Mouse (Mus musculus) bone marrow macrophage, adult 2 months (primary cell): ENCODE measurements at regions not wholly inside any gene's neighbourhood (a gene's known extent, or its start where the extent isn't known, plus 50 kb on each side); places are given as distances from the start of the nearest gene placed in this dataset.
"Not testable (repeated sequence)": the region's sequence is repeated elsewhere in the genome, so short reads cannot be mapped to it uniquely, and the experiment has no call there.

Experiments
- H3K27ac ChIP-seq: 2 replicates; pipeline ENCODE4 v1.5.1; 2012; ENCODE audit warnings: low read depth, low read length; ENCODE audit not compliant: insufficient read depth
- H3K4me1 ChIP-seq: 2 replicates; pipeline ENCODE4 v1.6.1; 2012; ENCODE audit warnings: low read length; ENCODE audit not compliant: control insufficient read depth, insufficient read depth
- H3K4me3 ChIP-seq: 2 replicates; pipeline ENCODE4 v1.5.1; 2012; ENCODE audit warnings: mild to moderate bottlenecking, low read length, moderate library complexity; ENCODE audit not compliant: insufficient read depth
- CTCF ChIP-seq: IDR thresholded peaks from 2 replicates; pipeline ENCODE4 v1.5.1; 2012; ENCODE audit warnings: low read depth, mild to moderate bottlenecking, low read length, moderate library complexity
- POLR2A ChIP-seq: IDR thresholded peaks from 2 replicates; pipeline ENCODE4 v1.6.1; 2012; ENCODE audit warnings: mild to moderate bottlenecking, low read depth, low read length, borderline replicate concordance

GRCm38 (mm10) chr1:137220226-137220625 lies 260.0 kb upstream of the Nr5a2 start:
- TF ChIP-seq CTCF (no peak), POLR2A (no peak)
- Histone ChIP-seq H3K27ac (no peak overlapping the region), H3K4me3 (no peak overlapping the region), H3K4me1 (no peaks in the 10 kb centered on the region)

- TF ChIP-seq POLR2A (no peak), CTCF (no peak)
- H3K27ac ChIP-seq, result no peak overlapping the region
- no peak overlapping the region for H3K4me3 ChIP-seq
- H3K4me1 ChIP-seq, result no peaks in the 10 kb centered on the region
Measured at GRCm38 (mm10) chr1:137218611-137219010, 258.4 kb upstream of the Nr5a2 start.

GRCm38 (mm10) chr1:137218096-137218495 lies 257.8 kb upstream of the Nr5a2 start:
- TF ChIP-seq CTCF (no peak), POLR2A (no peak)
- Histone ChIP-seq H3K4me3 (no peak overlapping the region), H3K27ac (no peak overlapping the region), H3K4me1 (no peaks in the 10 kb centered on the region)

- no peak overlapping the region for H3K4me3 ChIP-seq
- no peaks in the 10 kb centered on the region for H3K4me1 ChIP-seq
- TF ChIP-seq CTCF (no peak), POLR2A (no peak)
- H3K27ac ChIP-seq, result no peak overlapping the region
Measured at GRCm38 (mm10) chr1:137217206-137217605, 257.0 kb upstream of the Nr5a2 start.

- H3K4me1 ChIP-seq, H3K27ac ChIP-seq, H3K4me3 ChIP-seq: not testable (repeated sequence)
Measured at GRCm38 (mm10) chr1:137214328-137214727, 254.1 kb upstream of the Nr5a2 start.

- H3K4me3 ChIP-seq, result no peak overlapping the region
- H3K27ac ChIP-seq, result no peak overlapping the region
- no peaks in the 10 kb centered on the region for H3K4me1 ChIP-seq
- TF ChIP-seq POLR2A, result no peak
- no peak for TF ChIP-seq CTCF
Measured at GRCm38 (mm10) chr1:137213717-137214116, 253.5 kb upstream of the Nr5a2 start.

- no peaks in the 10 kb centered on the region for H3K4me1 ChIP-seq
- no peak overlapping the region for H3K4me3 ChIP-seq
- H3K27ac ChIP-seq, result no peak overlapping the region
- TF ChIP-seq POLR2A, result no peak
- no peak for TF ChIP-seq CTCF
Measured at GRCm38 (mm10) chr1:137212856-137213255, 252.6 kb upstream of the Nr5a2 start.

GRCm38 (mm10) chr1:137204371-137204770 lies 244.1 kb upstream of the Nr5a2 start:
- TF ChIP-seq CTCF (no peak), POLR2A (no peak)

GRCm38 (mm10) chr1:137203512-137203911 lies 243.3 kb upstream of the Nr5a2 start:
- Histone ChIP-seq H3K27ac (no peak overlapping the region), H3K4me3 (no peak overlapping the region), H3K4me1 (no peaks in the 10 kb centered on the region)
- no peak for TF ChIP-seq CTCF
- TF ChIP-seq POLR2A, result no peak

More at GRCm38 (mm10) chr1:137204371-137204770, 244.1 kb upstream of the Nr5a2 start:
- Histone ChIP-seq H3K4me3 (no peak overlapping the region), H3K27ac (no peak overlapping the region), H3K4me1 (no peaks in the 10 kb centered on the region)

- no peak for TF ChIP-seq POLR2A
- TF ChIP-seq CTCF, result no peak
- no peak overlapping the region for H3K4me3 ChIP-seq
- no peak overlapping the region for H3K27ac ChIP-seq
- H3K4me1 ChIP-seq, result no peaks in the 10 kb centered on the region
Measured at GRCm38 (mm10) chr1:137200931-137201330, 240.7 kb upstream of the Nr5a2 start.

- no peaks in the 10 kb centered on the region for H3K4me1 ChIP-seq
- no peak overlapping the region for H3K27ac ChIP-seq
- TF ChIP-seq POLR2A (no peak), CTCF (no peak)
- no peak overlapping the region for H3K4me3 ChIP-seq
Measured at GRCm38 (mm10) chr1:137195962-137196361, 235.7 kb upstream of the Nr5a2 start.
